Mouse (Mus musculus) thymus, postnatal 36 days (tissue): ENCODE data around the gene Pdcd11.

Experiments
- DNase-seq, 2 experiments: peaks; one replicate each; pipeline ENCODE4 v3.0.0; 2022; ENCODE audit warnings: mixed read lengths in 2 of 2

Pdcd11 gene

GRCm38 (mm10) chr19:47090550-47091156 lies at the start of gene Pdcd11, which contains the start of gene Usmg5:
Pdcd11 (plus strand) TSS chr19:47090768.
Usmg5 (minus strand) TSS chr19:47090647.
- peak; percentile 92 to 95 for DNase-seq

GRCm38 (mm10) chr19:47043608-47044007 lies 47.0 kb upstream of the Pdcd11 start:
- no peak for DNase-seq

GRCm38 (mm10) chr19:47046343-47046742 lies 44.2 kb upstream of the Pdcd11 start:
- DNase-seq: no peak

GRCm38 (mm10) chr19:47047236-47047833 lies 43.2 kb upstream of the Pdcd11 start:
- no peak for DNase-seq

- no peak for DNase-seq
Measured at GRCm38 (mm10) chr19:47049061-47049460, 41.5 kb upstream of the Pdcd11 start.

- DNase-seq: no peak
Measured at GRCm38 (mm10) chr19:47049840-47050239, 40.7 kb upstream of the Pdcd11 start.

GRCm38 (mm10) chr19:47050271-47051032 lies 40.1 kb upstream of the Pdcd11 start, which contains the start of gene Pcgf6:
Pcgf6 (minus strand) TSS chr19:47050906.
- peak; percentile 83 to 86 for DNase-seq

- DNase-seq: no peak
Measured at GRCm38 (mm10) chr19:47052927-47053326, 37.6 kb upstream of the Pdcd11 start.

GRCm38 (mm10) chr19:47053471-47053870 lies 37.1 kb upstream of the Pdcd11 start:
- DNase-seq: no peak

GRCm38 (mm10) chr19:47057684-47058083 lies 32.9 kb upstream of the Pdcd11 start:
- DNase-seq: no peak

- DNase-seq: no peak
Measured at GRCm38 (mm10) chr19:47065860-47066259, 24.7 kb upstream of the Pdcd11 start.

- DNase-seq: peak; percentile 98
Measured at GRCm38 (mm10) chr19:47067096-47067882, 23.3 kb upstream of the Pdcd11 start, which contains the start of gene Taf5. Taf5 (plus strand) TSS chr19:47067746.

- peak; percentile 87 to 91 for DNase-seq
Measured at GRCm38 (mm10) chr19:47067924-47068611, 22.5 kb upstream of the Pdcd11 start.

GRCm38 (mm10) chr19:47088226-47088625 lies 2.3 kb upstream of the Pdcd11 start:
- no peak for DNase-seq

- no peak for DNase-seq
Measured at GRCm38 (mm10) chr19:47089718-47090525, 646 bp upstream of the Pdcd11 start.

GRCm38 (mm10) chr19:47101080-47101479 lies 10.5 kb downstream of the Pdcd11 start:
- no peak for DNase-seq

- no peak for DNase-seq
Measured at GRCm38 (mm10) chr19:47104641-47105271, 14.2 kb downstream of the Pdcd11 start.

- DNase-seq: no peak
Measured at GRCm38 (mm10) chr19:47118634-47119033, 28.1 kb downstream of the Pdcd11 start.

GRCm38 (mm10) chr19:47121054-47121453 lies 30.5 kb downstream of the Pdcd11 start:
- DNase-seq: no peak

- DNase-seq: peak; percentile 23 to 39
Measured at GRCm38 (mm10) chr19:47122802-47123201, 32.2 kb downstream of the Pdcd11 start.

- no peak for DNase-seq
Measured at GRCm38 (mm10) chr19:47128164-47128563, 37.6 kb downstream of the Pdcd11 start.
